In the genomic region with DNA sequence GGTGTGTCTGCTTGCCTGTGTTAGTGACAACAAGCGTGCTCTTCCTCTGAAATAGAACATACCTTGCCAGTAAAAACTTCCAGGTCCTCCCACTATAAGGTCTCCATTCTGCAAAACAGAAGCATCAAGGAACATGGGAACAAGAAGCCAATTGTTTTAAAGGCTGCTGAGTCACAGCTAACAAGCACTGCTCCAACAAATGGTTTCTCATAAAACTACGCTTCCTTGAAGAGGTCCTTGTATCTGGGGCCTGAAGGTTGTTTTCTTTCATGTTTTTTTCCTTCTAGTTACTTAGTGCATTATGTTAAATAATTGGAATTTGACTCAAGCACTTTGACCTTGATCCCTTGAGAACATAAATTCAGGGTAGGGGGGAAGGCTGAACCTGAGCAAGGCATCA, we compare ENCODE assay signal across 31 mouse cellular contexts. TPM values are rescaled to one million over a fixed set of nuclear protein-coding genes. Genes with fewer than 3 reads are reported as not detected.
DNase-seq lines count a peak whose midpoint lies in the region; ATAC-seq lines count a peak whose summit lies in the region.
"Had no signal": no experiment of that assay in that cellular context is flagged by ENCODE, and none has a peak within 500 bp of the region (broad histone marks: within the 10 kb centered on the region; RNA-seq: fewer than 3 reads in every experiment).

No protein-coding gene starts in this region.

- H3K4me3 ChIP-seq in limb, embryonic 12.5 days (replicated peaks) = no peak overlapping the region
- H3K4me3 ChIP-seq in heart, embryonic 10.5 days = no peak overlapping the region
- H3K4me3 ChIP-seq: embryonic facial prominence, embryonic 15.5 days; forebrain, embryonic 13.5 days; gastrocnemius, adult 2 months; heart, embryonic 12.5 days; hindbrain, embryonic 13.5 days; left cerebral cortex, adult 2 months; limb, embryonic 15.5 days; liver, embryonic 13.5 days; midbrain, embryonic 10.5 days; stomach, embryonic 15.5 days had no signal

- no peak overlapping the region for H3K9ac ChIP-seq in limb, embryonic 12.5 days (replicated peaks)
- H3K9ac ChIP-seq: embryonic facial prominence, embryonic 15.5 days; forebrain, embryonic 13.5 days; heart, embryonic 12.5 days; hindbrain, embryonic 13.5 days; limb, embryonic 15.5 days; liver, embryonic 13.5 days; stomach, embryonic 15.5 days had no signal

- no peak overlapping the region for H3K4me2 ChIP-seq in limb, embryonic 12.5 days
- H3K4me2 ChIP-seq: embryonic facial prominence, embryonic 15.5 days; forebrain, embryonic 13.5 days; heart, embryonic 12.5 days; hindbrain, embryonic 13.5 days; limb, embryonic 15.5 days; liver, embryonic 13.5 days; stomach, embryonic 15.5 days had no signal

- 44% methylated on average over 2 of the region's 2 CpGs for WGBS in limb, embryonic 12.5 days
- WGBS in heart, embryonic 10.5 days = 86% methylated on average over 2 of the region's 2 CpGs

- no peaks in the 10 kb centered on the region for H3K9me3 ChIP-seq in limb, embryonic 12.5 days
- H3K9me3 ChIP-seq in heart, embryonic 10.5 days = no peaks in the 10 kb centered on the region
- H3K9me3 ChIP-seq: embryonic facial prominence, embryonic 15.5 days; forebrain, embryonic 13.5 days; heart, embryonic 12.5 days; hindbrain, embryonic 13.5 days; limb, embryonic 15.5 days; liver, embryonic 13.5 days; midbrain, embryonic 10.5 days; stomach, embryonic 15.5 days had no signal

- peaks cover 7% of the 10 kb centered on the region; the same call in 1 of the 2 replicates for H3K36me3 ChIP-seq in limb, embryonic 12.5 days
- no peaks in the 10 kb centered on the region for H3K36me3 ChIP-seq in heart, embryonic 10.5 days
- H3K36me3 ChIP-seq: heart, embryonic 12.5 days; hindbrain, embryonic 13.5 days; limb, embryonic 15.5 days; liver, embryonic 13.5 days; midbrain, embryonic 10.5 days; stomach, embryonic 15.5 days had no signal

- peak overlapping the region; percentile 69; the same call in 1 of the 2 replicates for H3K27ac ChIP-seq in limb, embryonic 12.5 days
- H3K27ac ChIP-seq in heart, embryonic 10.5 days = no peak overlapping the region
- H3K27ac ChIP-seq: embryonic facial prominence, embryonic 15.5 days; forebrain, embryonic 13.5 days; gastrocnemius, adult 2 months; hindbrain, embryonic 13.5 days; left cerebral cortex, adult 2 months; limb, embryonic 15.5 days; liver, embryonic 13.5 days; midbrain, embryonic 10.5 days; stomach, embryonic 15.5 days had no signal

- ATAC-seq in limb, embryonic 12.5 days (ENCODE audit: insufficient number of reproducible peaks, insufficient read depth, low FRiP score, low TSS enrichment, low read depth) = peak; percentile 52; the same call in 1 of the 2 replicates
- ATAC-seq: intestine, embryonic 16.5 days; lung, postnatal 0 days had no signal

- peak; percentile 20 for DNase-seq in embryo, embryonic 10.5 days (ENCODE audit: low spot score)
- DNase-seq in embryo, embryonic 9.5 days (ENCODE audit: extremely low spot score) = no peak
- DNase-seq in 3134 (ENCODE audit: extremely low read depth, insufficient read length, low spot score) (peak; percentile 11), NIH3T3 (ENCODE audit: low read depth) (peak; percentile 14)
- DNase-seq in left cerebral cortex, adult 18-20 months (ENCODE audit: low spot score in 2 of 2) = no peak
- no peak for DNase-seq in heart, embryonic 10.5 days (ENCODE audit: low spot score)
- DNase-seq: adrenal gland, postnatal 36 days; B cell, adult 2 months; cerebellum, adult 8-10 months; cerebellum, postnatal 25 days; gastrocnemius, adult 2 months; gastrocnemius, postnatal 36 days; heart, adult 18-20 months; heart, postnatal 4 days; kidney, adult 8-10 months; kidney, postnatal 14 days; liver, embryonic 13.5 days; lung, adult 18-20 months; right cerebral cortex, postnatal 25 days; thymus, postnatal 14 days had no signal

- peaks cover 14% of the 10 kb centered on the region; the same call in 1 of the 2 replicates for H3K4me1 ChIP-seq in limb, embryonic 12.5 days (replicated peaks)
- H3K4me1 ChIP-seq in heart, embryonic 10.5 days = no peaks in the 10 kb centered on the region
- H3K4me1 ChIP-seq: embryonic facial prominence, embryonic 15.5 days; forebrain, embryonic 13.5 days; heart, embryonic 12.5 days; hindbrain, embryonic 13.5 days; limb, embryonic 15.5 days; liver, embryonic 13.5 days; midbrain, embryonic 10.5 days; stomach, embryonic 15.5 days had no signal

- no peaks in the 10 kb centered on the region for H3K27me3 ChIP-seq in limb, embryonic 12.5 days
- H3K27me3 ChIP-seq in heart, embryonic 10.5 days (ENCODE audit: insufficient read depth, poor library complexity, severe bottlenecking) = no peaks in the 10 kb centered on the region
- H3K27me3 ChIP-seq: embryonic facial prominence, embryonic 15.5 days; forebrain, embryonic 13.5 days; heart, embryonic 12.5 days; hindbrain, embryonic 13.5 days; limb, embryonic 15.5 days; liver, embryonic 13.5 days; stomach, embryonic 15.5 days had no signal

RNA-seq across cellular contexts. Expression of gene Itga8, which starts 45.8 kb away (rescaled TPM):
- polyA plus RNA-seq in limb, embryonic 12.5 days (2016; fragmentation: Nextera tagmentation; extraction: Ambion mirVana) = 16.1 and 17.1 TPM in 2 replicates
- total RNA-seq in left cerebral cortex, adult 18-20 months (2021) = 10 to 100 TPM in 1 of 2 experiments, 1 to 10 TPM in 1; 8.7 to 11.8 TPM
- polyA plus RNA-seq in heart, embryonic 10.5 days (2016; fragmentation: Nextera tagmentation; extraction: Ambion mirVana) = 4.4 and 9.3 TPM in 2 replicates

Comparison
In these comparisons a context has a peak if more than half of its experiments do, and no peak if none do; other contexts are left out.
1. DNase-seq: peak in embryo, embryonic 10.5 days (single experiment), 3134 (single experiment) and NIH3T3 (single experiment); none in embryo, embryonic 9.5 days (single experiment), left cerebral cortex, adult 18-20 months (0 of 2) and heart, embryonic 10.5 days (single experiment).